Mouse (Mus musculus) heart, postnatal 14 days (tissue): ENCODE measurements around the gene Rab7. TPM values are rescaled to one million over a fixed set of nuclear protein-coding genes. Genes with fewer than 3 reads are reported as not detected.

Source experiments
- microRNA-seq, 2 experiments: library from miRNA; unstranded; fragments of <30 nt; microRNA quantifications; one replicate each; pipeline ENCODE4 v1.2.0; 2021 to 2022
- total RNA-seq, 2 experiments: library from RNA; stranded (reverse); gene quantifications; 2 replicates each; pipeline ENCODE4 v1.2.3; 2021

The Rab7 gene
- total RNA-seq, 2 experiments from 2014 or later: 265 to 272 TPM

Small RNA genes within 50 kb of the gene (microRNA-seq; reads per million reads assigned to microRNA genes)
- 0.97 to 1.6 reads per million in 2 experiments for gene Gm47286

Other genes starting within 250 kb of the Rab7 start
- 10 to 100 TPM; 16.7 to 17.4 TPM for gene Rab43, start 233.1 kb downstream of the Rab7 start, total RNA-seq
- gene Gm45140, start 209.5 kb downstream of the Rab7 start, total RNA-seq: 1 to 10 TPM in 1 of 2 experiments, under 1 TPM in 1; 0.55 to 1.5 TPM
- gene Isy1, start 206.5 kb downstream of the Rab7 start, total RNA-seq: 10 to 100 TPM; 17.8 TPM
- 100 to 1,000 TPM; 279 to 283 TPM for gene Cnbp, start 194.2 kb downstream of the Rab7 start, total RNA-seq
- gene Copg1, start 157.5 kb downstream of the Rab7 start, total RNA-seq: 10 to 100 TPM; 50.4 to 55.7 TPM
- gene Hmces, start 131.3 kb downstream of the Rab7 start, total RNA-seq: 10 to 100 TPM; 12.0 to 12.2 TPM
- 1 to 10 TPM; 6.5 to 7.1 TPM for gene H1fx, start 63.6 kb downstream of the Rab7 start, total RNA-seq
- 100 to 1,000 TPM in 1 of 2 experiments, 10 to 100 TPM in 1; 99.5 to 107 TPM for gene Rpn1, start 39.2 kb upstream of the Rab7 start, total RNA-seq
- 10 to 100 TPM; 21.4 to 23.7 TPM for gene Gata2, start 148.6 kb upstream of the Rab7 start, total RNA-seq
- gene Dnajb8, start 177.0 kb upstream of the Rab7 start, total RNA-seq: not detected